Mouse (Mus musculus) C2C12 (cell line): Measurements from ENCODE around the gene Lce3e. TPM values are rescaled to one million over a fixed set of nuclear protein-coding genes. Genes with fewer than 3 reads are reported as not detected.

Experiments used
- H3K27me3 ChIP-seq: one replicate; pipeline ENCODE4 v1.6.1; 2011; ENCODE audit not compliant: control insufficient read depth, insufficient read depth, insufficient read length
- H3K36me3 ChIP-seq: one replicate; pipeline ENCODE4 v1.6.1; 2011; ENCODE audit not compliant: control insufficient read depth, insufficient read depth
- H3K4me3 ChIP-seq: one replicate; pipeline ENCODE4 v1.5.1; 2011; ENCODE audit warnings: mild to moderate bottlenecking, control low read depth; ENCODE audit not compliant: poor library complexity, insufficient read depth, severe bottlenecking
- H3K79me2 ChIP-seq: one replicate; pipeline ENCODE4 v1.6.1; 2011; ENCODE audit not compliant: control insufficient read depth, insufficient read depth
- H3K79me3 ChIP-seq: one replicate; pipeline ENCODE4 v1.6.1; 2011; ENCODE audit warnings: low read depth, control low read depth
- H3ac ChIP-seq: one replicate; pipeline ENCODE3; 2011; ENCODE audit warnings: low read depth; ENCODE audit not compliant: control insufficient read depth, insufficient read length
- CEBPB ChIP-seq: IDR thresholded peaks from one replicate; pipeline ENCODE4 v1.6.1; 2011; ENCODE audit warnings: low read depth, mild to moderate bottlenecking, control low read depth, moderate library complexity
- CTCF ChIP-seq: IDR thresholded peaks from one replicate; pipeline ENCODE4 v1.5.1; 2011; ENCODE audit not compliant: control insufficient read depth, insufficient read depth, insufficient read length
- FOSL1 ChIP-seq: IDR thresholded peaks from one replicate; pipeline ENCODE4 v1.8.0; 2011; ENCODE audit warnings: mild to moderate bottlenecking, low read length; ENCODE audit not compliant: poor library complexity, insufficient read depth, severe bottlenecking
- MAX ChIP-seq: IDR thresholded peaks from one replicate; pipeline ENCODE4 v1.6.1; 2011; ENCODE audit warnings: mild to moderate bottlenecking, control low read depth
- MYOD1 ChIP-seq: IDR thresholded peaks from one replicate; pipeline ENCODE4 v1.6.1; 2011; ENCODE audit warnings: low read depth; ENCODE audit not compliant: control insufficient read depth, insufficient read length
- MYOG ChIP-seq: IDR thresholded peaks from one replicate; pipeline ENCODE4 v1.6.1; 2011; ENCODE audit not compliant: control insufficient read depth, insufficient read length; ENCODE audit errors: extremely low read depth
- USF1 ChIP-seq: IDR thresholded peaks from one replicate; pipeline ENCODE4 v1.6.1; 2011; ENCODE audit warnings: low read depth, mild to moderate bottlenecking, control low read depth, moderate library complexity
- long read RNA-seq, 2 experiments: library from polyadenylated mRNA; unstranded; transcript quantifications; one replicate each; pipeline ENCODE4 v2.0.0; 2019 to 2020
- polyA plus RNA-seq: library from polyadenylated mRNA; unstranded; fragments of >200 nt; fragmentation: generic; extraction: Trizol; gene quantifications from one replicate; pipeline ENCODE4 v1.2.1, GENCODE M21; 2012; ENCODE audit warnings: missing spikeins

Gene Lce3e
- not detected for polyA plus RNA-seq
- long read RNA-seq, experiment 1: 0 reads
- long read RNA-seq, experiment 2: 0 reads

GRCm38 (mm10) chr3:92966761-92967160, at the start of gene Lce3e:
Gene Lce3e, plus strand, starts transcription at chr3:92967061.
- Histone ChIP-seq H3K79me2 (no peaks in the 10 kb centered on the region), H3ac (no peak within 1 kb of the TSS), H3K4me3 (no peak within 1 kb of the TSS), H3K79me3 (no peaks in the 10 kb centered on the region), H3K27me3 (no peaks in the 10 kb centered on the region), H3K36me3 (no peaks in the 10 kb centered on the region)
- TF ChIP-seq MYOG: no peak
- TF ChIP-seq FOSL1: no peak
- TF ChIP-seq USF1: no peak
- no peak for TF ChIP-seq CEBPB
- TF ChIP-seq MAX: no peak
- no peak for TF ChIP-seq CTCF
- no peak for TF ChIP-seq MYOD1

- no peaks in the 10 kb centered on the region for H3K36me3 ChIP-seq
- H3K79me2 ChIP-seq: no peaks in the 10 kb centered on the region
- H3K4me3 ChIP-seq: no peak overlapping the region
- no peak for TF ChIP-seq MAX
- peak; percentile 33 for TF ChIP-seq CTCF
- no peak for TF ChIP-seq CEBPB
- no peak for TF ChIP-seq FOSL1
- TF ChIP-seq MYOG: no peak
- TF ChIP-seq USF1: no peak
- TF ChIP-seq MYOD1: no peak
- no peaks in the 10 kb centered on the region for H3K27me3 ChIP-seq
- H3ac ChIP-seq: no peak overlapping the region
- no peaks in the 10 kb centered on the region for H3K79me3 ChIP-seq
These were observed 46.5 kb upstream of the Lce3e start for GRCm38 (mm10) chr3:92920364-92920763.

GRCm38 (mm10) chr3:92926130-92926529, 40.7 kb upstream of the Lce3e start, which contains the start of gene Lce3a:
Gene Lce3a, minus strand, starts transcription at chr3:92926230.
- H3K79me3 ChIP-seq: no peaks in the 10 kb centered on the region
- no peak within 1 kb of the TSS for H3K4me3 ChIP-seq
- TF ChIP-seq CTCF (no peak), FOSL1 (no peak), MAX (no peak), MYOG (no peak), USF1 (no peak), CEBPB (no peak), MYOD1 (no peak)
- no peaks in the 10 kb centered on the region for H3K36me3 ChIP-seq
- no peak within 1 kb of the TSS for H3ac ChIP-seq
- no peaks in the 10 kb centered on the region for H3K79me2 ChIP-seq
- no peaks in the 10 kb centered on the region for H3K27me3 ChIP-seq

GRCm38 (mm10) chr3:92932679-92933078, 34.2 kb upstream of the Lce3e start, which contains the start of gene Lce3b:
Gene Lce3b, plus strand, starts transcription at chr3:92932979.
- Histone ChIP-seq H3K4me3 (no peak within 1 kb of the TSS), H3K79me3 (no peaks in the 10 kb centered on the region), H3K27me3 (no peaks in the 10 kb centered on the region), H3K36me3 (no peaks in the 10 kb centered on the region), H3K79me2 (no peaks in the 10 kb centered on the region), H3ac (no peak within 1 kb of the TSS)
- TF ChIP-seq CTCF: no peak
- TF ChIP-seq FOSL1: no peak
- TF ChIP-seq MAX: no peak
- no peak for TF ChIP-seq MYOD1
- no peak for TF ChIP-seq CEBPB
- no peak for TF ChIP-seq MYOG
- TF ChIP-seq USF1: no peak

GRCm38 (mm10) chr3:92944186-92944585, 22.7 kb upstream of the Lce3e start, which contains the start of gene Lce3c:
Gene Lce3c, plus strand, starts transcription at chr3:92944486.
- Histone ChIP-seq H3K79me2 (no peaks in the 10 kb centered on the region), H3K36me3 (no peaks in the 10 kb centered on the region), H3ac (no peak within 1 kb of the TSS), H3K4me3 (no peak within 1 kb of the TSS), H3K79me3 (no peaks in the 10 kb centered on the region), H3K27me3 (no peaks in the 10 kb centered on the region)
- TF ChIP-seq CTCF (no peak), USF1 (no peak), MYOD1 (no peak)

GRCm38 (mm10) chr3:92957090-92957489, 9.8 kb upstream of the Lce3e start, which contains the start of gene Lce3d:
Gene Lce3d, plus strand, starts transcription at chr3:92957390.
- Histone ChIP-seq H3K27me3 (no peaks in the 10 kb centered on the region), H3K79me2 (no peaks in the 10 kb centered on the region), H3ac (no peak within 1 kb of the TSS), H3K4me3 (no peak within 1 kb of the TSS), H3K36me3 (no peaks in the 10 kb centered on the region), H3K79me3 (no peaks in the 10 kb centered on the region)
- TF ChIP-seq CEBPB (no peak), MYOD1 (no peak), MYOG (no peak), FOSL1 (no peak), CTCF (no peak), MAX (no peak), USF1 (no peak)
